Mouse (Mus musculus) CD4-positive naive resting alpha-beta T cell, adult 76 days (primary cell): ENCODE measurements around the gene Nags. TPM values are rescaled to one million over a fixed set of nuclear protein-coding genes. Genes with fewer than 3 reads are reported as not detected.

Source experiments
- total RNA-seq: library from RNA; stranded (reverse); gene quantifications from one replicate; pipeline ENCODE4 v1.2.4, GENCODE M21; 2023

Nags gene
- not detected for total RNA-seq

GRCm38 (mm10) chr11:102145471-102146001 lies at the start of gene Nags:
TSS of gene Nags (plus strand) at chr11:102145513.

GRCm38 (mm10) chr11:102101219-102101618 lies 44.1 kb upstream of the Nags start, which contains the start of gene Ppy:
TSS of gene Ppy (minus strand) at chr11:102101319.

DNA sequence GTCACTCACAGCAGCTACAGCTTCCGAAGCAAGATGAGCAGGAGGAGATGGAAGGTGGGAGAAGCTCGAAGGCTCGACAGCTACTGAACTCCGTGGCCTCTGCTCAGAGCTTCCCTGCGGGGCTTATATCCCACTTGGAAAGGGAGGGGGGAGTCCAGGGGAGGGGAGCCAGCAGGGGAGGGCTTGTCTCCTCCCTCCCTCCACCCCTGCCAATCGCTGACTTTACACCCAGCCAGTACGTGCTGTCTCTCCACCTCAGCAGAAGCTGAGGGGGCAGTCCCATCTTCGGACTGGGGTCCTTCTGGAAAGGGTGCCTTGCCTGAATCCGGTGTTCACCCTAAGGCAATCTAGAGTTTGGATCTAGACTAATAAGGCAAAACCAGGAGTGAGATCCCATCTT lies 37.6 kb upstream of the Nags start, which contains the start of gene Pyy:
Pyy (minus strand) TSS at position 101 of the 400 bp plus-strand sequence.

DNA sequence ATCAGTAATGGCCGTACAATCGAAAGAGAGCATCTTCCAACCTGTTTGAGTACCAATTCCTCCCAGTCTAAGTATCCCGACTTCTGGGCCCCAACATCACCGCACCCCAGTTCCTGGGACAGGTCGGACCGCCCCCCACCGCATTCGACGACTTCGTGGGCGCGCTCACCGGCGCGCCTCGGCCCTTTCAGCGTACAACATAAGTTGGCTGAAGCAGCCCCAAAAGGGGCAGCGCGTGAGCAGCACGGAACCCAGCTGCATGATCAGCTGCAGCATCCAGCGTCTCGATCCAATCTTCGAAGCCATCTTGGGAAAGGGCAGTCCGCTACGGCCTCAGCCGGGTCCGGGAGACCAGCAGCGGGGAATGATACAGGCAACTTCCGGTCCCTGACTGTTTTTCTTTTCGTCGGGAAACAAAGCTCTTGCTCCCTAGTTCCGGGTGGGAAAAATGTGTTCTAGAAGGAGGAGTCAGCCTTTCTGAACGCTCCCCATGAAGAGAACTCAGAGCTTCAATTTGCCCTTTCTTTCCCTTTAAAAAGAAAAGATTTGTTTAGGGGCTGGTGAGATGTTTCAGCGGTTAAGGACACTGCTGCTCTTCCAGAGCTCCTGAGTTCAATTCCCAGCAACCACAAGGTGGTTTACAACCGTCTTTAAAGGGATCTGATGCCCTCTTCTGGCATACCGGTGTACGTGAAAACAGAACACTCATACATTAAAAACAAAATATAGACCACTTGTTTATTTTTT lies 10.9 kb downstream of the Nags start, which contains the start of gene Tmem101:
Tmem101 (minus strand) TSS at position 366 of the 747 bp plus-strand sequence.

DNA sequence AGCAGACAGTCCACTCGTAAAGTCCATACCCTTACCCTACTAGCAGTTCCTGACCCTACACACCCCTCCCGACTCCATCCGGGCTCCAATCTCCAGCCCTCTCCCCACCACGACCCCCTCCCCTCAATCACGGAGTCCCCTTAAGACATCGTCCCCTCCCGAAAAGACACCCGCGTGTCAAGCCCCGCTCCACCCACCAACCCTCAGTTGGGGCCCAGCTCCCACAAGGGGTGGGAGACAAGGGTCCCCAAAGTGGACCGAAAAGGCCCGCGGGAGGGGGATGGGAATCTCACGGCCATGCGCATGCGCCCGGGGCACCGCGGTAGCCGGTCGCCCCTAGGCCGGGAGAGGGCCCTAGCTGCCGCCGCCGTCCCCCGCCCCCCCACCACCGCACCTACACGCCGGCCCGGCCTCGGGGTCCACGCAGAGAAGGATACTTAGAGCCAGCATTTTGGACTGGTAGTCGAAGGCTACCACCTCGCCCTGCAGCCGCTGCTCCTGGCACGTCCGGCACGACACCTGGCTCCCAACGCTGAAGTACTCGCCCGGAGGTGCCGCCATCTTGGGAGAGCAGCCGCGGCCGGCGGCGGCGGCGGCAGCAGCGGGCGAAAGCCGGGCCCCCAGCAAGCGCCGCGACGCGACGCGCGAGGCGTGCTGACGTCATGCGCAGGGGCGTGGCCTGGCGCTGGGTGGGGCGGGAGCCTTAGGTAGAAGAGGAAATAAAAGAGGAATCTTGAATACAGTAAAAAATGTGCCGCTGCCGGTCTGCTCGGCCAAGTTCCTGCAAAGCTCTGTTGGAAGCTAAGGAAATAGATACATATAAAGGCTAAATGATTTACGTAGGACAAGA lies 39.6 kb downstream of the Nags start, which contains the start of gene Lsm12:
Lsm12 (minus strand) TSS at position 651 of the 850 bp plus-strand sequence.

GRCm38 (mm10) chr11:102189461-102190436 lies 44.4 kb downstream of the Nags start, which contains the start of gene G6pc3:
TSS of gene G6pc3 (plus strand) at chr11:102189620.

Other genes starting within 250 kb of the Nags start
- not detected for gene Sost, start 178.5 kb upstream of the Nags start, total RNA-seq
- gene Cfap97d1, start 161.2 kb upstream of the Nags start, total RNA-seq: not detected
- gene Dusp3, start 158.5 kb upstream of the Nags start, total RNA-seq: 6.2 TPM
- gene Mpp3, start 117.1 kb upstream of the Nags start, total RNA-seq: not detected
- not detected for gene Cd300lg, start 104.0 kb upstream of the Nags start, total RNA-seq
- 2.3 TPM for gene Mpp2, start 57.0 kb upstream of the Nags start, total RNA-seq
- not detected for gene Ppy, start 44.2 kb upstream of the Nags start, total RNA-seq
- gene Pyy, start 37.7 kb upstream of the Nags start, total RNA-seq: not detected
- 4.0 TPM for gene Tmem101, start 10.9 kb downstream of the Nags start, total RNA-seq
- gene Lsm12, start 39.8 kb downstream of the Nags start, total RNA-seq: 51.5 TPM
- gene G6pc3, start 44.1 kb downstream of the Nags start, total RNA-seq: 31.9 TPM
- 155 TPM for gene Hdac5, start 84.7 kb downstream of the Nags start, total RNA-seq
- not detected for gene BC030867, start 103.4 kb downstream of the Nags start, total RNA-seq
- gene Asb16, start 123.2 kb downstream of the Nags start, total RNA-seq: not detected
- gene Tmub2, start 139.4 kb downstream of the Nags start, total RNA-seq: 42.0 TPM
- 74.1 TPM for gene Atxn7l3, start 151.1 kb downstream of the Nags start, total RNA-seq
- gene Ubtf, start 174.2 kb downstream of the Nags start, total RNA-seq: 114 TPM
- 12.5 TPM for gene Slc4a1, start 220.7 kb downstream of the Nags start, total RNA-seq
- gene Rundc3a, start 247.9 kb downstream of the Nags start, total RNA-seq: 4.6 TPM